Mouse (Mus musculus) myocyte (in vitro differentiated cells): Measurements from ENCODE around the gene Clic1.

ENCODE experiments used
- CEBPB ChIP-seq: IDR thresholded peaks from 2 replicates; pipeline ENCODE4 v1.6.1; 2011; ENCODE audit warnings: mild to moderate bottlenecking, moderate library complexity; ENCODE audit not compliant: poor library complexity, insufficient read depth, severe bottlenecking
- E2F4 ChIP-seq: IDR thresholded peaks from one replicate; pipeline ENCODE4 v1.6.1; 2011; ENCODE audit warnings: mild to moderate bottlenecking, control low read depth, moderate library complexity; ENCODE audit not compliant: insufficient read depth
- MAX ChIP-seq: IDR thresholded peaks from one replicate; pipeline ENCODE4 v1.6.1; 2011; ENCODE audit warnings: low read depth, mild to moderate bottlenecking, control low read depth
- MYOG ChIP-seq, 3 experiments: IDR thresholded peaks; one replicate each; pipeline ENCODE4 v1.6.1; 2011; ENCODE audit warnings: control low read depth in 2 of 3, low read depth in 2 of 3, mild to moderate bottlenecking in 2 of 3; ENCODE audit not compliant: insufficient read length in 2 of 3, control insufficient read depth in 1 of 3, insufficient read depth in 1 of 3
- POLR2A ChIP-seq: IDR thresholded peaks from one replicate; pipeline ENCODE4 v1.6.1; 2011; ENCODE audit warnings: low read depth, mild to moderate bottlenecking, control low read depth, moderate library complexity; ENCODE audit not compliant: insufficient read length
- TCF12 ChIP-seq: IDR thresholded peaks from one replicate; pipeline ENCODE4 v1.6.1; 2011; ENCODE audit warnings: mild to moderate bottlenecking, control low read depth; ENCODE audit not compliant: poor library complexity, insufficient read depth, severe bottlenecking
- TCF3 ChIP-seq: IDR thresholded peaks from one replicate; pipeline ENCODE4 v1.6.1; 2011; ENCODE audit warnings: low read depth, control low read depth; ENCODE audit not compliant: insufficient read length
- USF1 ChIP-seq: IDR thresholded peaks from one replicate; pipeline ENCODE4 v1.6.1; 2011; ENCODE audit warnings: low read depth, mild to moderate bottlenecking, control low read depth, moderate library complexity

- TF ChIP-seq POLR2A, result no peak
- no peak for TF ChIP-seq E2F4
- TF ChIP-seq TCF12, result no peak
- TF ChIP-seq CEBPB, result no peak
- TF ChIP-seq TCF3, result no peak
- TF ChIP-seq MYOG (IDR thresholded peaks at IDR 0.05; ENCODE audit: control insufficient read depth in 1 of 3, insufficient read depth in 1 of 3, insufficient read length in 2 of 3, low read depth in 2 of 3), result no peak
- no peak for TF ChIP-seq MAX
- no peak for TF ChIP-seq USF1
Measured at GRCm38 (mm10) chr17:35105740-35106389, 56.1 kb downstream of the Clic1 start.
